Mouse (Mus musculus): ENCODE results near the gene Alox8. TPM values are rescaled to one million over a fixed set of nuclear protein-coding genes. Genes with fewer than 3 reads are reported as not detected.
A peak's percentile ranks its signal among the peaks of the same experiment; 100 is the strongest.

Alox8 gene
- total and polyA plus RNA-seq, 2 experiments, result not detected

GRCm38 (mm10) chr11:69197194-69197593 is 449 bp downstream of the Alox8 start:
- Histone ChIP-seq H3K79me2 (ENCODE audit: control insufficient read depth, insufficient read depth, low read length) (no peaks in the 10 kb centered on the region), H3K27me3 (ENCODE audit: control insufficient read depth, insufficient read depth, low read length) (peaks cover 7% of the 10 kb centered on the region), H3K9ac (ENCODE audit: low read depth, low read length) (no peak overlapping the region), H3K4me3 (ENCODE audit: insufficient read depth, low read depth, low read length) (no peak overlapping the region), H3K4me1 (ENCODE audit: control insufficient read depth, insufficient read depth, low read length) (no peaks in the 10 kb centered on the region), H3K27ac (replicated peaks; ENCODE audit: insufficient read depth, low read depth, low read length) (no peak overlapping the region), H3K36me3 (ENCODE audit: control insufficient read depth, insufficient read depth, low read length) (no peaks in the 10 kb centered on the region)
- TF ChIP-seq POLR2A (IDR thresholded peaks at IDR 0.05; ENCODE audit: extremely low read depth, insufficient read depth, low read length) (no peak), CTCF (IDR thresholded peaks at IDR 0.05; ENCODE audit: low read depth, low read length) (no peak)
- WGBS, result 2% methylated on average over 14 of the region's 14 CpGs
- no peak for DNase-seq (ENCODE audit: extremely low read depth, low read depth, low spot score)

GRCm38 (mm10) chr11:69196766-69197165 is 877 bp downstream of the Alox8 start:
- Histone ChIP-seq H3K36me3 (ENCODE audit: control insufficient read depth, insufficient read depth, low read length) (no peaks in the 10 kb centered on the region), H3K79me2 (ENCODE audit: control insufficient read depth, insufficient read depth, low read length) (no peaks in the 10 kb centered on the region), H3K4me1 (ENCODE audit: control insufficient read depth, insufficient read depth, low read length) (no peaks in the 10 kb centered on the region), H3K27ac (replicated peaks; ENCODE audit: insufficient read depth, low read depth, low read length) (no peak overlapping the region), H3K27me3 (ENCODE audit: control insufficient read depth, insufficient read depth, low read length) (peaks cover 7% of the 10 kb centered on the region), H3K9ac (ENCODE audit: low read depth, low read length) (no peak overlapping the region), H3K4me3 (ENCODE audit: insufficient read depth, low read depth, low read length) (no peak overlapping the region)
- 20% methylated on average over 5 of the region's 5 CpGs for WGBS
- TF ChIP-seq CTCF (IDR thresholded peaks at IDR 0.05; ENCODE audit: low read depth, low read length) (no peak), POLR2A (IDR thresholded peaks at IDR 0.05; ENCODE audit: extremely low read depth, insufficient read depth, low read length) (no peak)
- no peak for DNase-seq (ENCODE audit: extremely low read depth, low read depth, low spot score)

GRCm38 (mm10) chr11:69192840-69193239 is 4.8 kb downstream of the Alox8 start:
- TF ChIP-seq POLR2A (IDR thresholded peaks at IDR 0.05; ENCODE audit: extremely low read depth, insufficient read depth, low read length) (no peak), CTCF (IDR thresholded peaks at IDR 0.05; ENCODE audit: low read depth, low read length) (peak; percentile 56)
- Histone ChIP-seq H3K79me2 (ENCODE audit: control insufficient read depth, insufficient read depth, low read length) (no peaks in the 10 kb centered on the region), H3K9ac (ENCODE audit: low read depth, low read length) (no peak overlapping the region), H3K27ac (replicated peaks; ENCODE audit: insufficient read depth, low read depth, low read length) (no peak overlapping the region), H3K27me3 (ENCODE audit: control insufficient read depth, insufficient read depth, low read length) (peaks cover 7% of the 10 kb centered on the region), H3K4me3 (ENCODE audit: insufficient read depth, low read depth, low read length) (no peak overlapping the region), H3K4me1 (ENCODE audit: control insufficient read depth, insufficient read depth, low read length) (no peaks in the 10 kb centered on the region), H3K36me3 (ENCODE audit: control insufficient read depth, insufficient read depth, low read length) (no peaks in the 10 kb centered on the region)
- 2% methylated on average over 1 of the region's 1 CpGs for WGBS
- DNase-seq (ENCODE audit: extremely low read depth, low read depth, low spot score), result peak; percentile 20

- no peaks in the 10 kb centered on the region for H3K27me3 ChIP-seq (ENCODE audit: control insufficient read depth, insufficient read depth, low read length)
- no peak for DNase-seq (ENCODE audit: extremely low read depth, low read depth, low spot score)
- H3K9ac ChIP-seq (ENCODE audit: low read depth, low read length), result no peak overlapping the region
- TF ChIP-seq CTCF (IDR thresholded peaks at IDR 0.05; ENCODE audit: low read depth, low read length) (no peak), POLR2A (IDR thresholded peaks at IDR 0.05; ENCODE audit: extremely low read depth, insufficient read depth, low read length) (no peak)
- no peaks in the 10 kb centered on the region for H3K36me3 ChIP-seq (ENCODE audit: control insufficient read depth, insufficient read depth, low read length)
- 80% methylated on average over 6 of the region's 6 CpGs for WGBS
- H3K4me1 ChIP-seq (ENCODE audit: control insufficient read depth, insufficient read depth, low read length), result no peaks in the 10 kb centered on the region
- no peak overlapping the region for H3K4me3 ChIP-seq (ENCODE audit: insufficient read depth, low read depth, low read length)
- H3K27ac ChIP-seq (replicated peaks; ENCODE audit: insufficient read depth, low read depth, low read length), result no peak overlapping the region
- no peaks in the 10 kb centered on the region for H3K79me2 ChIP-seq (ENCODE audit: control insufficient read depth, insufficient read depth, low read length)
Measured at GRCm38 (mm10) chr11:69185936-69186335, 11.7 kb downstream of the Alox8 start.

GRCm38 (mm10) chr11:69185031-69185430 is 12.6 kb downstream of the Alox8 start:
- Histone ChIP-seq H3K9ac (ENCODE audit: low read depth, low read length) (no peak overlapping the region), H3K4me1 (ENCODE audit: control insufficient read depth, insufficient read depth, low read length) (no peaks in the 10 kb centered on the region), H3K27me3 (ENCODE audit: control insufficient read depth, insufficient read depth, low read length) (no peaks in the 10 kb centered on the region), H3K79me2 (ENCODE audit: control insufficient read depth, insufficient read depth, low read length) (no peaks in the 10 kb centered on the region), H3K27ac (replicated peaks; ENCODE audit: insufficient read depth, low read depth, low read length) (no peak overlapping the region), H3K36me3 (ENCODE audit: control insufficient read depth, insufficient read depth, low read length) (no peaks in the 10 kb centered on the region), H3K4me3 (ENCODE audit: insufficient read depth, low read depth, low read length) (no peak overlapping the region)
- no peak for TF ChIP-seq POLR2A (IDR thresholded peaks at IDR 0.05; ENCODE audit: extremely low read depth, insufficient read depth, low read length)
- no peak for TF ChIP-seq CTCF (IDR thresholded peaks at IDR 0.05; ENCODE audit: low read depth, low read length)
- DNase-seq (ENCODE audit: extremely low read depth, low read depth, low spot score), result no peak
- WGBS, result 90% methylated on average over 5 of the region's 5 CpGs

GRCm38 (mm10) chr11:69180120-69180519 is 17.5 kb downstream of the Alox8 start:
- Histone ChIP-seq H3K27ac (replicated peaks; ENCODE audit: insufficient read depth, low read depth, low read length) (no peak overlapping the region), H3K36me3 (ENCODE audit: control insufficient read depth, insufficient read depth, low read length) (no peaks in the 10 kb centered on the region), H3K4me1 (ENCODE audit: control insufficient read depth, insufficient read depth, low read length) (no peaks in the 10 kb centered on the region), H3K4me3 (ENCODE audit: insufficient read depth, low read depth, low read length) (no peak overlapping the region), H3K79me2 (ENCODE audit: control insufficient read depth, insufficient read depth, low read length) (no peaks in the 10 kb centered on the region), H3K9ac (ENCODE audit: low read depth, low read length) (no peak overlapping the region), H3K27me3 (ENCODE audit: control insufficient read depth, insufficient read depth, low read length) (no peaks in the 10 kb centered on the region)
- TF ChIP-seq CTCF (IDR thresholded peaks at IDR 0.05; ENCODE audit: low read depth, low read length), result no peak
- no peak for TF ChIP-seq POLR2A (IDR thresholded peaks at IDR 0.05; ENCODE audit: extremely low read depth, insufficient read depth, low read length)
- WGBS, result 81% methylated on average over 4 of the region's 4 CpGs
- no peak for DNase-seq (ENCODE audit: extremely low read depth, low read depth, low spot score)
